Mouse (Mus musculus) bone marrow macrophage, adult 2 months (primary cell): ENCODE data around the gene Chrm2.

Experiments
- CTCF ChIP-seq: IDR thresholded peaks from 2 replicates; pipeline ENCODE4 v1.5.1; 2012; ENCODE audit warnings: low read depth, mild to moderate bottlenecking, low read length, moderate library complexity
- POLR2A ChIP-seq: IDR thresholded peaks from 2 replicates; pipeline ENCODE4 v1.6.1; 2012; ENCODE audit warnings: mild to moderate bottlenecking, low read depth, low read length, borderline replicate concordance

- no peak for TF ChIP-seq CTCF
- no peak for TF ChIP-seq POLR2A
Observed at GRCm38 (mm10) chr6:36439218-36439617, 51.3 kb downstream of the Chrm2 start.
